8 mouse cellular contexts compared by ENCODE assay signal in the genomic region with DNA sequence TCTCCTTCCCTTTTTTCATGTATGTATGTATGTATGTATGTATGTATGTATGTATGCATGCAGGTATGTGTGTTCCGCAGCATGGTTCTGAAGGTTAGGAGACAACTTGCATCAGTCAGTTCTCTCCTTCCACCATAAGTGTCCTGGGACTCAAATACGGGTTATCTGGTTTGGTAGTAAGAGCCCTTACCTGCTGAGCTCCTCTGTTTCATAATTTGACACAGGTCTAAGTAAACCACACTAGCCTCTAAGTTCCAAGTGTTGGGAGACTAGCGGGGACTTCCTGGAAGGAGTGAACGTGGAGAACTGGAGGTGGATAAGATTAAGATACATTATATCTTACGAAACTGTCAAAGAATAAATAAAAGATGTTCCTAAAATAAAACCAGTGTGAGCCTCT. TPM values are rescaled to one million over a fixed set of nuclear protein-coding genes. Genes with fewer than 3 reads are reported as not detected.
A peak's percentile ranks its signal among the peaks of the same experiment; 100 is the strongest.
DNase-seq lines count a peak whose midpoint lies in the region; ATAC-seq and TF ChIP-seq lines count a peak whose summit lies in the region.

No protein-coding gene starts in this region.

- H3K9me3 ChIP-seq in heart, embryonic 11.5 days (replicated peaks; ENCODE audit: control insufficient read depth, low read length), result no peaks in the 10 kb centered on the region
- no peaks in the 10 kb centered on the region for H3K9me3 ChIP-seq in MEL (replicated peaks; ENCODE audit: insufficient read depth, low read length)
- no peaks in the 10 kb centered on the region for H3K9me3 ChIP-seq in midbrain, embryonic 11.5 days (ENCODE audit: control insufficient read depth, low read length)

- H3K4me3 ChIP-seq in heart, embryonic 11.5 days (ENCODE audit: low read depth, low read length), result peak overlapping the region; percentile 73
- peak overlapping the region; percentile 25 to 54 for H3K4me3 ChIP-seq in MEL (ENCODE audit: control insufficient read depth in 1 of 2, insufficient read depth in 1 of 2, low read depth in 2 of 2, low read length in 2 of 2)
- H3K4me3 ChIP-seq in midbrain, embryonic 11.5 days (ENCODE audit: low read depth, low read length), result peak overlapping the region; percentile 51

- peak overlapping the region; percentile 66 for H3K4me2 ChIP-seq in heart, embryonic 11.5 days
- peak overlapping the region; percentile 86 for H3K4me2 ChIP-seq in midbrain, embryonic 11.5 days

- no peak for DNase-seq in heart, postnatal 4 days
- no peak for DNase-seq in MEL (ENCODE audit: low read depth, low spot score)
- DNase-seq in gonadal fat pad, adult 2 months (ENCODE audit: low read depth), result peak; percentile 3
- no peak for DNase-seq in midbrain, embryonic 11.5 days (ENCODE audit: low spot score, missing footprints)
- no peak for DNase-seq in ovary, postnatal 14 days (ENCODE audit: low spot score)
- DNase-seq in thymus, postnatal 25 days, result no peak
- DNase-seq in thymus, postnatal 10 days (ENCODE audit: low spot score in 2 of 2), result no peak

- H3K79me2 ChIP-seq in MEL (ENCODE audit: control insufficient read depth, insufficient read depth, low read length, poor library complexity), result peaks cover 3% of the 10 kb centered on the region

- no peak for TF ChIP-seq CTCF in MEL (IDR thresholded peaks at IDR 0.05 in 2 of 3, conservative IDR thresholded peaks at IDR 0.05 in 1 of 3; ENCODE audit: control insufficient read depth in 1 of 3, insufficient read depth in 1 of 3, low read depth in 2 of 3, low read length in 3 of 3, poor library complexity in 1 of 3, severe bottlenecking in 1 of 3)

- no peak; a peak in 1 of 4 replicates for TF ChIP-seq EP300 in MEL (IDR thresholded peaks at IDR 0.05; ENCODE audit: low read depth in 1 of 2, low read length in 2 of 2)

- no peaks in the 10 kb centered on the region for H3K27me3 ChIP-seq in heart, embryonic 11.5 days (ENCODE audit: control insufficient read depth, insufficient read depth, low read length)
- no peaks in the 10 kb centered on the region for H3K27me3 ChIP-seq in MEL (ENCODE audit: control insufficient read depth in 1 of 2, insufficient read depth in 2 of 2, low read length in 2 of 2)
- H3K27me3 ChIP-seq in midbrain, embryonic 11.5 days (ENCODE audit: control insufficient read depth, insufficient read depth, low read length), result no peaks in the 10 kb centered on the region

- no peak overlapping the region for H3K27ac ChIP-seq in heart, embryonic 11.5 days (ENCODE audit: low read depth, low read length)
- no peak overlapping the region for H3K27ac ChIP-seq in MEL (ENCODE audit: control insufficient read depth, low read depth, low read length)
- H3K27ac ChIP-seq in midbrain, embryonic 11.5 days (ENCODE audit: low read depth, low read length), result no peak overlapping the region

- WGBS in heart, embryonic 11.5 days (ENCODE audit: insufficient replicate concordance), result 39% methylated on average over 5 of the region's 5 CpGs
- WGBS in midbrain, embryonic 11.5 days, result 52% methylated on average over 5 of the region's 5 CpGs

- 0 out of 2 replicates have a peak overlapping the region, but pooled peaks have one; percentile 2 for H3K9ac ChIP-seq in heart, embryonic 11.5 days (ENCODE audit: low read depth, low read length)
- peak overlapping the region; percentile 7 for H3K9ac ChIP-seq in MEL (ENCODE audit: control insufficient read depth, low read depth, low read length, poor library complexity, severe bottlenecking)
- no peak overlapping the region; the same call in 1 of the 2 replicates for H3K9ac ChIP-seq in midbrain, embryonic 11.5 days (ENCODE audit: low read length)

- H3K36me3 ChIP-seq in heart, embryonic 11.5 days (ENCODE audit: control insufficient read depth, insufficient read depth, low read length), result no peaks in the 10 kb centered on the region
- peaks cover 0 to 8% of the 10 kb centered on the region in 2 experiments; a peak in 1 of 4 replicates for H3K36me3 ChIP-seq in MEL (ENCODE audit: control insufficient read depth in 1 of 2, insufficient read depth in 2 of 2, low read length in 2 of 2)
- no peaks in the 10 kb centered on the region for H3K36me3 ChIP-seq in midbrain, embryonic 11.5 days (ENCODE audit: control insufficient read depth, insufficient read depth, low read length)

- no peak for TF ChIP-seq RAD21 in MEL (IDR thresholded peaks at IDR 0.05; ENCODE audit: low read depth, low read length)

- no peak for ATAC-seq in heart, embryonic 11.5 days (replicated peaks; ENCODE audit: insufficient number of reproducible peaks, low FRiP score, low TSS enrichment)
- no peak; the same call in 1 of the 2 replicates for ATAC-seq in midbrain, embryonic 11.5 days (ENCODE audit: low FRiP score)

- TF ChIP-seq POLR2A in MEL (IDR thresholded peaks at IDR 0.05; ENCODE audit: control insufficient read depth in 1 of 2, insufficient read depth in 1 of 2, low read depth in 1 of 2, low read length in 2 of 2, poor library complexity in 1 of 2), result no peak

- peaks cover 4% of the 10 kb centered on the region for H3K4me1 ChIP-seq in heart, embryonic 11.5 days (ENCODE audit: control insufficient read depth, insufficient read depth, low read length)
- H3K4me1 ChIP-seq in MEL (ENCODE audit: control insufficient read depth in 1 of 2, insufficient read depth in 2 of 2, low read length in 2 of 2), result peaks cover 2 to 7% of the 10 kb centered on the region in 2 experiments
- H3K4me1 ChIP-seq in midbrain, embryonic 11.5 days (ENCODE audit: control insufficient read depth, insufficient read depth, low read length), result peaks cover 8% of the 10 kb centered on the region; the same call in 1 of the 2 replicates

TF ChIP-seq in MEL, 35 proteins besides CTCF, POLR2A, EP300 and RAD21:
- TF ChIP-seq ZMIZ1 (IDR thresholded peaks at IDR 0.05; ENCODE audit: low read depth, low read length), result no peak; the same call in 1 of the 2 replicates
- no peak for TF ChIP-seq CHD1 (IDR thresholded peaks at IDR 0.05; ENCODE audit: low read depth, low read length)
- TF ChIP-seq ETS1 (IDR thresholded peaks at IDR 0.05; ENCODE audit: low read depth, low read length), result no peak
- no peak for TF ChIP-seq USF1 (IDR thresholded peaks at IDR 0.05; ENCODE audit: low read depth, low read length)
- no peak for TF ChIP-seq SMC3 (IDR thresholded peaks at IDR 0.05; ENCODE audit: low read depth, low read length)
- TF ChIP-seq E2F4 (IDR thresholded peaks at IDR 0.05; ENCODE audit: borderline replicate concordance, low read depth, low read length), result no peak
- no peak for TF ChIP-seq MYB (IDR thresholded peaks at IDR 0.05; ENCODE audit: low read depth, low read length)
- peak; percentile 84 for TF ChIP-seq TBP (IDR thresholded peaks at IDR 0.05; ENCODE audit: low read depth, low read length)
- no peak for TF ChIP-seq MYC (IDR thresholded peaks at IDR 0.05; ENCODE audit: low read depth, low read length)
- no peak for TF ChIP-seq JUND (IDR thresholded peaks at IDR 0.05; ENCODE audit: low read depth, low read length)
- TF ChIP-seq TCF12 (IDR thresholded peaks at IDR 0.05; ENCODE audit: low read depth, low read length), result no peak
- TF ChIP-seq NRF1 (IDR thresholded peaks at IDR 0.05; ENCODE audit: insufficient read depth, low read depth, low read length, poor library complexity, severe bottlenecking), result no peak
- no peak for TF ChIP-seq ZC3H11A (IDR thresholded peaks at IDR 0.05; ENCODE audit: low read depth, low read length)
- TF ChIP-seq MAX (IDR thresholded peaks at IDR 0.05; ENCODE audit: low read length), result peak; percentile 20
- TF ChIP-seq GABPA (IDR thresholded peaks at IDR 0.05; ENCODE audit: low read depth, low read length), result no peak
- no peak for TF ChIP-seq ZNF384 (IDR thresholded peaks at IDR 0.05; ENCODE audit: low read depth, low read length)
- 0 out of 2 replicates have a peak, but pooled peaks have one; percentile 21 for TF ChIP-seq RCOR1 (IDR thresholded peaks at IDR 0.05; ENCODE audit: low read depth, low read length)
- no peak for TF ChIP-seq UBTF (IDR thresholded peaks at IDR 0.05; ENCODE audit: borderline replicate concordance, insufficient read depth, low read depth, low read length)
- no peak for TF ChIP-seq GATA1 (IDR thresholded peaks at IDR 0.05; ENCODE audit: low read depth, low read length)
- TF ChIP-seq USF2 (IDR thresholded peaks at IDR 0.05; ENCODE audit: borderline replicate concordance in 1 of 2, insufficient read depth in 1 of 2, low read depth in 1 of 2, low read length in 2 of 2), result no peak
- no peak for TF ChIP-seq KAT2A (conservative IDR thresholded peaks at IDR 0.05; ENCODE audit: low read depth, low read length)

RNA-seq across cellular contexts. Expression of a gene that starts 0.5 kb away (rescaled TPM):
- 40.5 and 42.8 TPM in 2 replicates for polyA plus RNA-seq in heart, embryonic 11.5 days (2014; fragmentation: Nextera tagmentation; extraction: Ambion mirVana)
- 10 to 100 TPM; 30.8 to 34.7 TPM for total RNA-seq in heart, postnatal 4 days (2021)
- 16.9 and 18.0 TPM in 2 replicates for total RNA-seq in MEL (2012; rRNA removed)
- 10 to 100 TPM in 1 of 2 experiments, not detected in 1; 26.8 TPM for polyA plus RNA-seq in MEL (2012; ENCODE audit: insufficient read depth in 1 of 2, insufficient read length in 2 of 2, low read depth in 1 of 2, low replicate concordance in 2 of 2, missing spikeins in 1 of 2)
- 50.3 and 58.6 TPM in 2 replicates for polyA plus RNA-seq in gonadal fat pad, adult 2 months (2012; rRNA removed)
- polyA plus RNA-seq in midbrain, embryonic 11.5 days (2014; fragmentation: Nextera tagmentation; extraction: Ambion mirVana), result 56.1 and 57.0 TPM in 2 replicates
